Mouse (Mus musculus): ENCODE results near the gene Wt1. TPM values are rescaled to one million over a fixed set of nuclear protein-coding genes. Genes with fewer than 3 reads are reported as not detected.

Gene Wt1
- polyA plus RNA-seq, 1 experiment from 2014 or later: 0.08 TPM

- no peaks in the 10 kb centered on the region for H3K36me3 ChIP-seq (ENCODE audit: control insufficient read depth, insufficient read depth, low read length)
- ATAC-seq (ENCODE audit: low FRiP score): no peak
- DNase-seq (ENCODE audit: low spot score, missing footprints): no peak
- no peak overlapping the region for H3K9ac ChIP-seq (ENCODE audit: low read length)
- no peak overlapping the region for H3K4me3 ChIP-seq (ENCODE audit: low read depth, low read length)
- H3K9me3 ChIP-seq (ENCODE audit: control insufficient read depth, low read length): no peaks in the 10 kb centered on the region
- peaks cover under 1% of the 10 kb centered on the region; the same call in 1 of the 2 replicates for H3K27me3 ChIP-seq (ENCODE audit: control insufficient read depth, insufficient read depth, low read length)
- 73% methylated on average over 8 of the region's 8 CpGs for WGBS
- no peaks in the 10 kb centered on the region; the same call in 1 of the 2 replicates for H3K4me1 ChIP-seq (ENCODE audit: control insufficient read depth, insufficient read depth, low read length)
- no peak overlapping the region for H3K27ac ChIP-seq (ENCODE audit: low read depth, low read length)
- H3K4me2 ChIP-seq: no peak overlapping the region
Observed at GRCm38 (mm10) chr2:105219664-105220063, 93.3 kb downstream of the Wt1 start.

GRCm38 (mm10) chr2:105220738-105221303, 94.5 kb downstream of the Wt1 start:
- no peak for DNase-seq (ENCODE audit: low spot score, missing footprints)
- no peak overlapping the region for H3K27ac ChIP-seq (ENCODE audit: low read depth, low read length)
- H3K4me1 ChIP-seq (ENCODE audit: control insufficient read depth, insufficient read depth, low read length): no peaks in the 10 kb centered on the region; the same call in 1 of the 2 replicates
- WGBS: 87% methylated on average over 9 of the region's 9 CpGs
- H3K4me2 ChIP-seq: no peak overlapping the region
- H3K27me3 ChIP-seq (ENCODE audit: control insufficient read depth, insufficient read depth, low read length): peaks cover 9% of the 10 kb centered on the region
- ATAC-seq (ENCODE audit: low FRiP score): no peak
- no peak overlapping the region for H3K4me3 ChIP-seq (ENCODE audit: low read depth, low read length)
- no peak overlapping the region for H3K9ac ChIP-seq (ENCODE audit: low read length)
- no peaks in the 10 kb centered on the region for H3K9me3 ChIP-seq (ENCODE audit: control insufficient read depth, low read length)
- H3K36me3 ChIP-seq (ENCODE audit: control insufficient read depth, insufficient read depth, low read length): no peaks in the 10 kb centered on the region

Other genes with a start within 250 kb of the Wt1 start
- gene Eif3m, start 109.4 kb upstream of the Wt1 start, polyA plus RNA-seq (2014; fragmentation: Nextera tagmentation; extraction: Ambion mirVana): 291 and 301 TPM in 2 replicates
- not detected in 2 replicates for gene Gm11060, start 34.5 kb upstream of the Wt1 start, polyA plus RNA-seq (2014; fragmentation: Nextera tagmentation; extraction: Ambion mirVana)
- gene Them7, start 97.8 kb downstream of the Wt1 start, polyA plus RNA-seq (2014; fragmentation: Nextera tagmentation; extraction: Ambion mirVana): 0.16 and 0.17 TPM in 2 replicates

All from midbrain, embryonic 11.5 days (tissue).